Mouse (Mus musculus) stomach, embryonic 14.5 days (tissue): Measurements from ENCODE around the gene Itgb1. TPM values are rescaled to one million over a fixed set of nuclear protein-coding genes. Genes with fewer than 3 reads are reported as not detected.

Experiments
- ATAC-seq: fragments of 200-750 bp; cut with Nextera tagmentation; 2 replicates; pipeline ENCODE4 v1.8.0; 2017; ENCODE audit warnings: low read depth, moderate TSS enrichment; ENCODE audit not compliant: insufficient number of reproducible peaks, insufficient read depth, low FRiP score
- H3K27ac ChIP-seq: fragments of 300-500 bp; sonication (generic); 2 replicates; pipeline ENCODE4 v1.5.1; 2014; ENCODE audit warnings: mild to moderate bottlenecking, low read length, moderate library complexity, mixed read lengths
- H3K27me3 ChIP-seq: fragments of 300-500 bp; sonication (generic); 2 replicates; pipeline ENCODE4 v1.6.1; 2014; ENCODE audit warnings: low read length, control low read depth, mixed read lengths; ENCODE audit not compliant: control insufficient read depth, insufficient read depth
- H3K36me3 ChIP-seq: fragments of 300-500 bp; sonication (generic); 2 replicates; pipeline ENCODE4 v1.6.1; 2014; ENCODE audit warnings: mild to moderate bottlenecking, control low read depth, low read length, moderate library complexity, mixed read lengths; ENCODE audit not compliant: control insufficient read depth, insufficient read depth
- H3K4me1 ChIP-seq: fragments of 300-500 bp; sonication (generic); 2 replicates; pipeline ENCODE4 v1.6.1; 2014; ENCODE audit warnings: low read length, control low read depth, mixed read lengths; ENCODE audit not compliant: control insufficient read depth, insufficient read depth
- H3K4me2 ChIP-seq: fragments of 300-500 bp; sonication (generic); replicated peaks from 2 replicates; pipeline ENCODE4 v1.6.1; 2014; ENCODE audit warnings: low read depth, low read length, control low read depth
- H3K4me3 ChIP-seq: fragments of 300-500 bp; sonication (generic); 2 replicates; pipeline ENCODE4 v1.5.1; 2014; ENCODE audit warnings: low read depth, low read length, control low read depth
- H3K9ac ChIP-seq: fragments of 300-500 bp; sonication (generic); replicated peaks from 2 replicates; pipeline ENCODE4 v1.6.1; 2014; ENCODE audit warnings: low read depth, mild to moderate bottlenecking, control low read depth, low read length, moderate library complexity, mixed read lengths
- H3K9me3 ChIP-seq: fragments of 300-500 bp; sonication (generic); 2 replicates; pipeline ENCODE4 v1.6.1; 2016; ENCODE audit warnings: low read depth, low read length, control low read depth; ENCODE audit not compliant: control insufficient read depth
- WGBS: fragments of 180-500 bp; shearing (Covaris S2); extraction: QIAGEN DNeasy Blood & Tissue Kit; methylation state at CpG from one replicate; pipeline ENCODE4 v1.1.7; 2014; 5-methylcytosine and 5-hydroxymethylcytosine counted together
- polyA plus RNA-seq: library from polyadenylated mRNA; unstranded; fragments of >200 nt; fragmentation: Nextera tagmentation; extraction: Ambion mirVana; gene quantifications from 2 replicates; pipeline ENCODE4 v1.2.1, GENCODE M21; 2014

Itgb1 gene
- polyA plus RNA-seq, 1 experiment from 2014 or later: 317 TPM

GRCm38 (mm10) chr8:128732254-128732653 lies 46.8 kb downstream of the Itgb1 start:
- Histone ChIP-seq H3K4me1 (no peaks in the 10 kb centered on the region), H3K9ac (no peak overlapping the region), H3K27me3 (no peaks in the 10 kb centered on the region), H3K27ac (no peak overlapping the region), H3K4me3 (no peak overlapping the region), H3K4me2 (no peak overlapping the region), H3K9me3 (no peaks in the 10 kb centered on the region), H3K36me3 (peaks cover 49% of the 10 kb centered on the region)
- no peak for ATAC-seq
- WGBS: 82% methylated on average over 2 of the region's 2 CpGs

- no peak overlapping the region for H3K9ac ChIP-seq
- H3K4me2 ChIP-seq: no peak overlapping the region
- ATAC-seq: no peak
- H3K4me3 ChIP-seq: no peak overlapping the region
- H3K27ac ChIP-seq: no peak overlapping the region
- peaks cover 46% of the 10 kb centered on the region for H3K36me3 ChIP-seq
- H3K4me1 ChIP-seq: no peaks in the 10 kb centered on the region
- no peaks in the 10 kb centered on the region for H3K27me3 ChIP-seq
- WGBS: 95% methylated on average over 3 of the region's 3 CpGs
- H3K9me3 ChIP-seq: no peaks in the 10 kb centered on the region
Measured at GRCm38 (mm10) chr8:128734118-128734517, 48.7 kb downstream of the Itgb1 start.

- Histone ChIP-seq H3K9me3 (no peaks in the 10 kb centered on the region), H3K27ac (no peak overlapping the region)
Measured at GRCm38 (mm10) chr8:128735692-128736091, 50.2 kb downstream of the Itgb1 start.

More at GRCm38 (mm10) chr8:128735692-128736091, 50.2 kb downstream of the Itgb1 start:
- no peak overlapping the region for H3K4me3 ChIP-seq
- H3K27me3 ChIP-seq: no peaks in the 10 kb centered on the region
- H3K36me3 ChIP-seq: peaks cover 35% of the 10 kb centered on the region
- no peak overlapping the region for H3K4me2 ChIP-seq
- ATAC-seq: no peak
- H3K4me1 ChIP-seq: no peaks in the 10 kb centered on the region
- H3K9ac ChIP-seq: no peak overlapping the region
- 95% methylated on average over 3 of the region's 3 CpGs for WGBS

Other genes with a start within 250 kb of the Itgb1 start
- gene Gm3952, start 113.0 kb downstream of the Itgb1 start, polyA plus RNA-seq: not detected in 2 replicates